Mouse (Mus musculus) left cerebral cortex, postnatal 4 days (tissue): ENCODE results near the gene Entpd8. TPM values are rescaled to one million over a fixed set of nuclear protein-coding genes. Genes with fewer than 3 reads are reported as not detected.

Experiments
- DNase-seq: peaks from one replicate; pipeline ENCODE4 v3.0.0-alpha.2; 2022
- intact Hi-C: fragments of 180-260 bp; cut with DNase I; formaldehyde crosslinking; loops from one replicate; pipeline ENCODE4 v1.15.1; 2025
- microRNA-seq: library from miRNA; unstranded; fragments of <30 nt; microRNA quantifications from one replicate; pipeline ENCODE4 v1.2.0, GENCODE M21; 2022
- total RNA-seq, 2 experiments: library from RNA; stranded (reverse); gene quantifications; 2 replicates each; pipeline ENCODE4 v1.2.3; 2021

Gene Entpd8
- total RNA-seq, 2 experiments from 2014 or later = not detected

DNA sequence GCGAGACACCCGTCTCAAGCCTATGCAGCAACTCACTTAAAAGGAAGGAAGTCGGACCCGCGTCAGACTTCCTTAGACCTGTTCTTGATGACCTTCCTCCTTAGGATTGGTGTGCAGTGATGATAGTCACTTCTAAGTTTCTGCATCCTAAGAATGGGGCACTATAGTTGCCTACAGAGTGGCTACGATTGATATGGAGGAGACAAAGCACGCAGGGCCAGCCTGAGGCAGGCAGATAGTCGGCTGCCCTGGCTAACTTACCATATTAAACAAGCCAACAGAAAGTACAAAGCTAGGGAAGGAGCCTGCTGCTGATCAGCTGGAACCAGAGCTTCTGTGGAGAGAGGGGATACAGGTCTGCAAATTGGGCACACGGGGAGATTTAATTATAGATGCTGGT is 51.5 kb downstream of the Entpd8 start:
- intact Hi-C loops = no loop called here
- DNase-seq = no peak

Small RNA genes within 50 kb of the gene (microRNA-seq; reads per million reads assigned to microRNA genes)
- gene Gm24328 = not detected
- not detected for gene Mir7664

Other genes starting within 250 kb of the Entpd8 start
- gene Ehmt1, start 160.7 kb upstream of the Entpd8 start, total RNA-seq = 100 to 1,000 TPM; 118 to 122 TPM
- gene Arrdc1, start 145.1 kb upstream of the Entpd8 start, total RNA-seq = 10 to 100 TPM; 51.4 to 53.4 TPM
- 10 to 100 TPM; 66.4 to 72.3 TPM for gene Zmynd19, start 130.5 kb upstream of the Entpd8 start, total RNA-seq
- 10 to 100 TPM; 30.1 to 30.6 TPM for gene Dph7, start 117.9 kb upstream of the Entpd8 start, total RNA-seq
- gene Mrpl41, start 105.2 kb upstream of the Entpd8 start, total RNA-seq = 10 to 100 TPM; 66.1 to 69.2 TPM
- gene Pnpla7, start 104.3 kb upstream of the Entpd8 start, total RNA-seq = 1 to 10 TPM; 7.0 to 8.4 TPM
- gene Nsmf, start 25.9 kb upstream of the Entpd8 start, total RNA-seq = 100 to 1,000 TPM; 342 to 359 TPM
- gene Noxa1, start 14.8 kb downstream of the Entpd8 start, total RNA-seq = not detected
- gene Nrarp, start 100.5 kb downstream of the Entpd8 start, total RNA-seq = 10 to 100 TPM; 32.5 to 35.0 TPM
- 1 to 10 TPM; 1.4 to 1.8 TPM for gene Tor4a, start 116.6 kb downstream of the Entpd8 start, total RNA-seq
- 10 to 100 TPM; 62.6 to 65.1 TPM for gene Nelfb, start 131.2 kb downstream of the Entpd8 start, total RNA-seq
- gene Stpg3, start 134.3 kb downstream of the Entpd8 start, total RNA-seq = not detected
- gene Fam166a, start 138.4 kb downstream of the Entpd8 start, total RNA-seq = not detected
- gene Tubb4b, start 144.4 kb downstream of the Entpd8 start, total RNA-seq = 100 to 1,000 TPM; 324 to 351 TPM
- gene Slc34a3, start 154.1 kb downstream of the Entpd8 start, total RNA-seq = not detected
- not detected for gene Rnf224, start 156.5 kb downstream of the Entpd8 start, total RNA-seq
- gene Rnf208, start 162.0 kb downstream of the Entpd8 start, total RNA-seq = 100 to 1,000 TPM; 169 to 189 TPM
- not detected for gene Cysrt1, start 162.1 kb downstream of the Entpd8 start, total RNA-seq
- 1 to 10 TPM; 2.4 to 7.7 TPM for gene AL732309.1, start 166.6 kb downstream of the Entpd8 start, total RNA-seq
- gene Tmem203, start 175.1 kb downstream of the Entpd8 start, total RNA-seq = 10 to 100 TPM; 26.4 to 26.8 TPM
- 10 to 100 TPM; 15.4 to 16.2 TPM for gene Tprn, start 182.3 kb downstream of the Entpd8 start, total RNA-seq
- gene Ssna1, start 192.1 kb downstream of the Entpd8 start, total RNA-seq = 10 to 100 TPM; 72.3 to 75.7 TPM
- 100 to 1,000 TPM; 108 to 121 TPM for gene Anapc2, start 192.2 kb downstream of the Entpd8 start, total RNA-seq
- not detected for gene Tmem210, start 207.8 kb downstream of the Entpd8 start, total RNA-seq
- not detected for gene Lrrc26, start 209.6 kb downstream of the Entpd8 start, total RNA-seq
- gene Grin1, start 238.9 kb downstream of the Entpd8 start, total RNA-seq = 100 to 1,000 TPM; 163 to 186 TPM